Mouse (Mus musculus): ENCODE results near the gene Dusp12. TPM values are rescaled to one million over a fixed set of nuclear protein-coding genes. Genes with fewer than 3 reads are reported as not detected.

Gene Dusp12
- total and polyA plus RNA-seq, 3 experiments, result 10.0 to 14.4 (median 13.2) TPM

DNA sequence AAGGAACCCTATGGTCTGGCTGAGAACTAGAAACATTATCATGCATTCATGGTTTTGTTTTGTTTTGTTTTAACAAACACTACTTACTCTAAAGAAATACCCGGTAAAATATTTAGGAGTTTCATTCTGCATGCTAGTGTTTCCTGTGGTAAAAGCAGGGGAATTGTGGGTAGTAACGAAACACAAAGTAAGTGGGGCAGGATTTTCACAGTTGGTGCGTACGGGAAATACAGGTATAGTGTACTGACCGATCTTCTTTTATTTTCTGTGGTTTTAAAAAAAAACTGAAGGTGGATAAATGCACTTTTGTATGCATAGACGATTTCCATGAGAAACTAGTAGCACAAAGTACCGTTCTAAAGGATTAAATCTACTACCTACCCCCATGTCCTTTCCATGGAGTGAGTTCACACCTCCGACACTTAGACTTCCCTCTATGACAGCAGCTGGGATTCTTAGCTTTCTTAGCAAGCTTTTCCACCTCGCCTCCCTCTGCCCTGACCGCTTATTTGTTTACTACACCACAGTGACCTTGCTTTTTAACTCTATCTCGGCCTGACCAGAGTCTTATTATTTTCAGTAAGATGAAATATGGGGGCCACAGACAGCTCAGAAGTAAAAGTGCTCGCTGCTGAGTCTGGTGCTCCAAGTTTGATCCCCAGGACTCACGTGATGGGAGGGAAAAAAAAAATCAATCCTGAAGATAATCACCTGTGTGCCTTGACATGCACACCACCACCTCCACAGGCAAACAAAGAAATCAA lies 23.5 kb downstream of the Dusp12 start:
- no peaks in the 10 kb centered on the region for H3K27me3 ChIP-seq (ENCODE audit: insufficient read depth, low read length)
- H3K9me3 ChIP-seq (replicated peaks), result no peaks in the 10 kb centered on the region
- no peak for ATAC-seq (ENCODE audit: extremely low read depth, insufficient number of reproducible peaks, low FRiP score, poor library complexity, severe bottlenecking)
- no peak for TF ChIP-seq CTCF (IDR thresholded peaks at IDR 0.05; ENCODE audit: low read depth, low read length)
- no peak for TF ChIP-seq POLR2AphosphoS5 (IDR thresholded peaks at IDR 0.05; ENCODE audit: insufficient replicate concordance, low read depth, low read length)
- no peak for TF ChIP-seq GATA1 (IDR thresholded peaks at IDR 0.05; ENCODE audit: borderline replicate concordance, low read length)
- no peak for TF ChIP-seq TAL1 (conservative IDR thresholded peaks at IDR 0.05; ENCODE audit: low read depth, low read length)
- TF ChIP-seq GATA2 (IDR thresholded peaks at IDR 0.05; ENCODE audit: borderline replicate concordance, low read depth, low read length), result no peak
- peaks cover 17% of the 10 kb centered on the region for H3K36me3 ChIP-seq (replicated peaks)
- DNase-seq (ENCODE audit: low spot score), result no peak
- no peak overlapping the region for H3K4me3 ChIP-seq (ENCODE audit: low read depth, low read length)
- peaks cover 56% of the 10 kb centered on the region for H3K4me1 ChIP-seq (ENCODE audit: insufficient read depth, low read depth, low read length)

DNA sequence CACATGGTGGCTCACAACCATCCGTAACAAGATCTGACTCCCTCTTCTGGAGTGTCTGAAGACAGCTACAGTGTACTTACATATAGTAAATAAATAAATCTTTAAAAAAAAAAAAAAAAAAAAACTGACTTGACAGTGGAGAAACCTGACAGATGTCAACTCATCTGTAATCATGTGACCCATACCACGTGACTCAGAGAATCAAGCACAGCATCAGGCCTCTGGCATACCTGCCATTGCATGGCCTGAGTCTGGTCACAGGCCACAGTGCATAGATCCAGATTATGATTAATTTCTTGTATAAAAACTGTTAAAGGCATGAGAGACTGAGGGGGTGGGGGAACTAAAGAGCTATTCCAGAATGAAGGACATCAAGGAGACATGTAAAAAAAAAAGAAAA lies 26.5 kb downstream of the Dusp12 start:
- peaks cover 45% of the 10 kb centered on the region for H3K4me1 ChIP-seq (ENCODE audit: insufficient read depth, low read depth, low read length)
- DNase-seq (ENCODE audit: low spot score) (no peak), ATAC-seq (ENCODE audit: extremely low read depth, insufficient number of reproducible peaks, low FRiP score, poor library complexity, severe bottlenecking) (no peak)
- no peak overlapping the region for H3K4me3 ChIP-seq (ENCODE audit: low read depth, low read length)
- TF ChIP-seq CTCF (IDR thresholded peaks at IDR 0.05; ENCODE audit: low read depth, low read length) (no peak), POLR2AphosphoS5 (IDR thresholded peaks at IDR 0.05; ENCODE audit: insufficient replicate concordance, low read depth, low read length) (no peak), GATA2 (IDR thresholded peaks at IDR 0.05; ENCODE audit: borderline replicate concordance, low read depth, low read length) (no peak), GATA1 (IDR thresholded peaks at IDR 0.05; ENCODE audit: borderline replicate concordance, low read length) (no peak), TAL1 (conservative IDR thresholded peaks at IDR 0.05; ENCODE audit: low read depth, low read length) (no peak)
- H3K36me3 ChIP-seq (replicated peaks), result peaks cover 21% of the 10 kb centered on the region
- H3K9me3 ChIP-seq (replicated peaks), result no peaks in the 10 kb centered on the region
- no peaks in the 10 kb centered on the region for H3K27me3 ChIP-seq (ENCODE audit: insufficient read depth, low read length)

DNA sequence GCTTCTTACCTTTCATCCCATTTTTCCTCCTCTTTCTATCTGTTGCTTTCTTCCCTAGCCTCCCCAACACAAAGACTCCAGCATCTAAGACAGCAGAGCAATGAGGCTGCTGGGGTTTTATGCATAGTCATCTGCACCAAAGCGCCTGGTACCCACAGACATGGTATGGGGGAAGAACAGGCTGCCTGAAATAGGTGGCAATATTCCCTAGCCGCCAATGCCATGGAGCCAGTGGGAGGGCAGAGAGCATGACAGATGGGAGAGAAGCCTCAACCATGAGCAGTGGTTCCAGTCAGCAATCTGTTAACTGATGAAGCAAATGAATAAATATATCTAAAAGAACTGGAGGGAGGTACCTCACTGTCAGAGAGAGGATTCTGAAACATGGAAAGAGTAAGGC lies 28.0 kb downstream of the Dusp12 start:
- TF ChIP-seq TAL1 (conservative IDR thresholded peaks at IDR 0.05; ENCODE audit: low read depth, low read length) (no peak), GATA1 (IDR thresholded peaks at IDR 0.05; ENCODE audit: borderline replicate concordance, low read length) (no peak), POLR2AphosphoS5 (IDR thresholded peaks at IDR 0.05; ENCODE audit: insufficient replicate concordance, low read depth, low read length) (no peak), CTCF (IDR thresholded peaks at IDR 0.05; ENCODE audit: low read depth, low read length) (no peak), GATA2 (IDR thresholded peaks at IDR 0.05; ENCODE audit: borderline replicate concordance, low read depth, low read length) (no peak)
- H3K36me3 ChIP-seq (replicated peaks), result peaks cover 27% of the 10 kb centered on the region
- no peak for ATAC-seq (ENCODE audit: extremely low read depth, insufficient number of reproducible peaks, low FRiP score, poor library complexity, severe bottlenecking)
- no peak for DNase-seq (ENCODE audit: low spot score)
- H3K27me3 ChIP-seq (ENCODE audit: insufficient read depth, low read length), result no peaks in the 10 kb centered on the region
- H3K4me3 ChIP-seq (ENCODE audit: low read depth, low read length), result no peak overlapping the region
- peaks cover 36% of the 10 kb centered on the region for H3K4me1 ChIP-seq (ENCODE audit: insufficient read depth, low read depth, low read length)
- H3K9me3 ChIP-seq (replicated peaks), result no peaks in the 10 kb centered on the region

DNA sequence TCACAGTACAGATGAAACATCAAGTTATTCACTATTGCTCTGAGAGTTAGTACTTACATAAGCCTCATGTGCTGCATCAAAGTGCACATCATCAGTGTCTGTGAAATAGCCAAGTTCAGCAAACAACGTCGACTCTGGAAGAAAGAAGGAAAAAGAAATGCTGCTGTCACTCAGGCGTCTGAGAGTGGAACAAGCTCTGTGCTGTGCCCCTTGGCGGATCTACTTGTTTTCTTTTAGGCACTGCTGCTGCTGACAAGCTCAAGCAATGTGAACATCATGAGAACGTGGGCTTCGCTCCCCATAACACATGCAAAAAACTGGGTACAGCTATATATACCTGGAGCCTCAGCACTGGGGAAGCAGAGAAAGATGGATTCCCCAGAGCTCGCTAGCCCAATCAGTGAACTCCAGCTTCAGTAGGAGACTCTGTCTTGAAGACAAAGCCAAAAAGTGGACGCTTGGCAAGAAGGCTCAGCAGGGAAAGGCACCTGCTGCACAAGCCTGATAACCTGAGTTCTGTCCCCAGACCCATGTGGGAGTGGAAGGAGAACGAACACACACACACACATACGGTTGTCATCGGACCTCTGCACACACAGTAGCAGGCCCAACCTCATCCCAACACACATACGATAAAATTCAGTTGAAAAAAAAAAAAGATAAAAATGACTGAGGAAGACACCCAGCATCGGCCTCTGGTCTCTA lies 30.1 kb downstream of the Dusp12 start:
- ATAC-seq (ENCODE audit: extremely low read depth, insufficient number of reproducible peaks, low FRiP score, poor library complexity, severe bottlenecking) (no peak), DNase-seq (ENCODE audit: low spot score) (no peak)
- no peaks in the 10 kb centered on the region for H3K9me3 ChIP-seq (replicated peaks)
- no peaks in the 10 kb centered on the region for H3K27me3 ChIP-seq (ENCODE audit: insufficient read depth, low read length)
- H3K4me1 ChIP-seq (ENCODE audit: insufficient read depth, low read depth, low read length), result peaks cover 31% of the 10 kb centered on the region
- TF ChIP-seq POLR2AphosphoS5 (IDR thresholded peaks at IDR 0.05; ENCODE audit: insufficient replicate concordance, low read depth, low read length) (no peak), TAL1 (conservative IDR thresholded peaks at IDR 0.05; ENCODE audit: low read depth, low read length) (no peak), GATA2 (IDR thresholded peaks at IDR 0.05; ENCODE audit: borderline replicate concordance, low read depth, low read length) (no peak), GATA1 (IDR thresholded peaks at IDR 0.05; ENCODE audit: borderline replicate concordance, low read length) (no peak), CTCF (IDR thresholded peaks at IDR 0.05; ENCODE audit: low read depth, low read length) (no peak)
- no peak overlapping the region for H3K4me3 ChIP-seq (ENCODE audit: low read depth, low read length)
- peaks cover 40% of the 10 kb centered on the region for H3K36me3 ChIP-seq (replicated peaks)

DNA sequence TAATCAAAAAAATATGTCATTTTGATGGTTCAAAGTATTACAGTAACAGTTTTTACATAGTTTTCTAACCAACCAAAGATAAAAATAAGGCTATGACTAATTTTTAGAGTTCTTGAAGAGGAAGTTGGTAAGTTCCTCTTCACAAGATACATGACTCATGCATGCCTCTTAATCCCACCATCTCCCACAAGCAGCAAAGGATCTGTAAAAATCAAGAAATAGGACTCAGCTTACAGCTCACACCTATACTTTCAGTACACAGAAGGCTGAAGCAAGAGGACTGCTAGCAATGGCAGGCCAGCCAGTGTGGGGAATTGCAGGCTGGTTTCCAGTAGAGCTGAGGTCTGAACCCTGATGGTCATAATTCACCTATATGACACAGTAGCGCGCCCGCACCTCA lies 31.7 kb downstream of the Dusp12 start:
- Histone ChIP-seq H3K4me1 (ENCODE audit: insufficient read depth, low read depth, low read length) (peaks cover 32% of the 10 kb centered on the region), H3K4me3 (ENCODE audit: low read depth, low read length) (no peak overlapping the region), H3K36me3 (replicated peaks) (peaks cover 51% of the 10 kb centered on the region), H3K9me3 (replicated peaks) (no peaks in the 10 kb centered on the region), H3K27me3 (ENCODE audit: insufficient read depth, low read length) (no peaks in the 10 kb centered on the region)
- ATAC-seq (ENCODE audit: extremely low read depth, insufficient number of reproducible peaks, low FRiP score, poor library complexity, severe bottlenecking), result peak; percentile 80
- no peak for DNase-seq (ENCODE audit: low spot score)
- no peak for TF ChIP-seq TAL1 (conservative IDR thresholded peaks at IDR 0.05; ENCODE audit: low read depth, low read length)
- no peak for TF ChIP-seq GATA2 (IDR thresholded peaks at IDR 0.05; ENCODE audit: borderline replicate concordance, low read depth, low read length)
- no peak for TF ChIP-seq CTCF (IDR thresholded peaks at IDR 0.05; ENCODE audit: low read depth, low read length)
- TF ChIP-seq POLR2AphosphoS5 (IDR thresholded peaks at IDR 0.05; ENCODE audit: insufficient replicate concordance, low read depth, low read length), result no peak
- no peak for TF ChIP-seq GATA1 (IDR thresholded peaks at IDR 0.05; ENCODE audit: borderline replicate concordance, low read length)

Measured in G1E (cell line).